Mouse (Mus musculus) erythroblast, embryonic 14.5 days (primary cell): Measurements from ENCODE around the gene Nutm2.
"Not testable (repeated sequence)": the region's sequence is repeated elsewhere in the genome, so short reads cannot be mapped to it uniquely, and the experiment has no call there.

Source experiments
- GATA1 ChIP-seq: IDR thresholded peaks from 2 replicates; pipeline ENCODE4 v1.6.1; 2012; ENCODE audit warnings: low read length, inconsistent platforms, mixed read lengths
- TAL1 ChIP-seq: IDR thresholded peaks from 3 replicates; pipeline ENCODE4 v1.6.1; 2012; ENCODE audit warnings: low read length, inconsistent platforms, mixed read lengths

GRCm38 (mm10) chr13:50488510-50488909 lies 21.4 kb downstream of the Nutm2 start:
- TF ChIP-seq GATA1, TAL1: not testable (repeated sequence)
